Mouse (Mus musculus) retina, postnatal 7 days (tissue): ENCODE results near the gene Mmachc.
A peak's percentile ranks its signal among the peaks of the same experiment; 100 is the strongest.

Experiments used
- DNase-seq: peaks from one replicate; pipeline ENCODE4 v3.0.0-alpha.2; 2012; ENCODE audit warnings: low read depth, low spot score

Gene Mmachc

GRCm38 (mm10) chr4:116708201-116708764, at the start of gene Mmachc, which contains the start of gene Ccdc163:
TSS of gene Mmachc (minus strand) at chr4:116708406.
TSS of gene Ccdc163 (plus strand) at chr4:116708509.
- DNase-seq, result peak; percentile 91

- no peak for DNase-seq
Observed at GRCm38 (mm10) chr4:116749750-116750149, 41.5 kb upstream of the Mmachc start.

DNA sequence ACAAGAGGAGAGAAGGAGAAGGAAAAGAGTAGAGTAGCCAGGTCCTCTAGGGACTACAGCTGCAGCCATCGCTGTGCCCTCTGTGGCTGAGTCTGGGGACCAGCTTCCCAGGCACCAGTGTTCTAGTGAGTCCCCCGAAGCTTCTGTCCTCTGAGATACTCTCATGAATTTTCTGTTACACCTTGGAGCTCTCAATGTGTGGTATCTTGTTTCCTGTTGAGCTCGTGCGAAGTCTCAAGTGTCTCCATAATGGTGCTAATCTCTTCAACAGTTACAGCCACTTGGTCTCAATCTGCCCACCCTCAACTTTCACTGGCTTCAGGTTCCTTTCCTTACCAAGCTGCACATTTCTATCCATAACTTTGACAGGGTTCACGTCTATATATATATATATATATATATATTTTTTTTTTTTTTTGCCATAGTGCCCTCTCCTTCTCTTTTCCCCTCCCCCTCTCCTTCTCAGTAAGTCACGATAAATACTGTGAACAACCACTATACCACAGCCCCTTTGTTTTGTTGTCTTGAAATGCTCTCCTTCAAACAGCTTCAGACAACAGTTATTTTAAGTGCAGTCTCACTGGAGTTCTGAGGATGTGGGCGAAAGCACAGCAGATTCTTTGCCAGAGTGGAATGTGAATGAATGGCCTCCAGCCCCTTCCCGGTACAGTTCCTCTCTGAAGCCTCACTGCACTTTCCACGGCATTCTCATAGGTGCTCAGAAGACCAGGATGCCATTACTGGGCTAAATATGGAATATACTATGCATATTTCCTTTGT, 31.0 kb upstream of the Mmachc start:
- DNase-seq, result no peak

GRCm38 (mm10) chr4:116734996-116735395, 26.8 kb upstream of the Mmachc start:
- DNase-seq, result no peak

- DNase-seq, result no peak
Observed at GRCm38 (mm10) chr4:116732355-116732754, 24.1 kb upstream of the Mmachc start.

GRCm38 (mm10) chr4:116731077-116731476, 22.9 kb upstream of the Mmachc start:
- DNase-seq, result no peak

GRCm38 (mm10) chr4:116729532-116729931, 21.3 kb upstream of the Mmachc start:
- no peak for DNase-seq

DNA sequence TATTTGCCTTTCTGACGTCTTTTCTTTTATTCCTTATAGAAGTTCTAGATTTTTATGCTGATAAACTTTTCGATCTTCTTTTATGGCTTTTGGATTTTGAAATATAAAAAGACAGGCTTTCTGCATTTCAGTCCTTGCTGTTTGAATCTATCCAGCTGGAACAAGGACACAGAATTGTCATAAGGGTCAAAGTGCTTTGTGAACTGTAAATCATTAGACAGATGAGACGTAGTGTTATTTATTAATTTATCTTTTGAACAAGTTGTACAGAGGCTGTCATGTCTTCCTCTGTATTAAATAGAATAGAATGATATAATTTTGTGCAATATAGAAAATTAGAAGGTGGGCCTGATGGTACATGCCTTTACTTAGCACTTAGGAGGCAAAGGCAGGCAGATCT, 19.2 kb upstream of the Mmachc start:
- DNase-seq, result no peak

GRCm38 (mm10) chr4:116725444-116725843, 17.2 kb upstream of the Mmachc start:
- DNase-seq, result no peak

DNA sequence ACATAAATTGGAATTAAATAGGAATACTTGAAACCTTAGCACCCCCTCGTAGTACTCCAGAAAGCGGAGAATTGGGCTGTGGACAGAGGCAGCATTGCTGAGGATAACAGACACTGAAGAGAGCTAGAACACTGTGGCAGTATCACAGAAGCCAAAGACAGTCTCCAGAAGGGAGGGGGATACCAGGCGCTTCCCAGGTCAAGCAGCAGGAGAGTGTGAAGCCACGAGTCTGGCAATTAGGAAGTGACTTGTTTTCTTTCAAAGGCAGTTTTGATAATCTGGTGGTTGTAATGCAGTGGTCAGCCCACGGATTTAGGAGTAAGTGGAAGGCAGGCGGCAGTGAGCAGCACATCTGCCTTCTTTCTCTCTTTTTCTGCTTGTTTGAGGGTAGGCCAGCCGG, 14.0 kb upstream of the Mmachc start:
- no peak for DNase-seq

DNA sequence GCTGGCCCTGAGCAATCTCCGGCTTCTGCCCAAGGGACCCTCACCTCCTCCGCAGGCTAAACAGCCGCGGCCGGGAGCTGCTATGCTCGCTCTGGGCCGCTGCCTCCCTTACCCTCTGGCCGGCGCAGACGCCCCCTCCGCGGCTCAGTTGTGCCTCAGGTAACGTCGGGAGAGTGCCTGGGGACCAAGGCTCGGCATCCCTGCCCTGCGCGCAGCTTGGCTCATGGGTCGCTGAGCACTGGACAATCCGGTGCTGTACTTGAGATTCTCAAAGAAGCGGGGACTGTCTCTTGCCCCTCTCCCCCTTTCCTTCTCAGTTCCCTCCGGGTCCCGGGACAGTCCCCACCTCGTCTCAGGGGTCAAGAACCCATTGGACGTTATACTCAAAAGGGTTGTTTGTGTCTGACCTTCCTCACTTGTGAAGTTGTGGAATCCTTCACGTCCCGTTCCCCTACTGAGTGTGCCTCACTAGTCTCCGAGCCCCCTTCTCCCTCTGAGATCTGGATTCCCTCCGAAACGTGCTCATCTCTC, 13.0 kb upstream of the Mmachc start:
- DNase-seq, result no peak

GRCm38 (mm10) chr4:116720343-116721097, 12.3 kb upstream of the Mmachc start, which contains the start of gene Tesk2:
TSS of gene Tesk2 (plus strand) at chr4:116720948.
- DNase-seq, result peak; percentile 95

DNA sequence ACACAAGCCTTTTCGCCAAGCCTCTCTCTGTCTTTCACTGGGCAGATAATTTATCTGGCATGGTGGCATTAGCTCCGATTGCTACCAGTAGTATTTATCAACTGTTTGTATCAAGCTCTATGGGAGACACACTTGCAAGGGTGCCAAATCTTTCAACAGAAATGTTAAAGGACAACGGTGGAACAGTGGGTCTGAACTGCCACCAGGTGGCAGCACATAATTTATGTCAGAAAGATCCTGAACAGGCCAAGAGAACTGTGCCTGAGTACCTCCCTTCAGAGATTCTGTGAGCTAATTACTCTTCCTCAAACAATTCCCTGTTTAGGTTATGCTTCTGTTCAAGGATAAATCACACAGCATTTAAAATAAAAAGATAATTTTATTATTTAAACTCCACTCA, 11.2 kb upstream of the Mmachc start:
- DNase-seq, result peak; percentile 64

DNA sequence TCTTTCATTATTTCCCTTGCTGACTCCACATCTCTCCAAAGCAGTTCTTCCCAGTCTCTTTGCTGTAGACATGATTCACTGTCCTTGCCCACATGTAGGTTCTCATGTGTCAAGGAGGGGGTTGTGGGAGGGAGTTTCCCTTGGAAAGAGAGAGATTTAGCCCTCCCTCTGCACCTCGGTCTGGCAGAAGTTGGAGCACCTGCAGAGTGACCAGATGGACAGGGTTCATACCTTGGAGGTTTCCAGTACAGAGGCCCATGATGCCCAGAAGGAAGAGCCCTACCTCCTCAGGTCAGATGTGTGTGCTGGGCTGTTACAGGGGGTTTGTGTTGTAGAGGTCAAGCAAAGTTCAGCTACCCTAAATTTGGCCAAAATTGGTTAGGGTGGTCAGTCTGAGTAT, 4.3 kb upstream of the Mmachc start:
- DNase-seq, result no peak

GRCm38 (mm10) chr4:116710154-116710553, 1.9 kb upstream of the Mmachc start:
- DNase-seq, result no peak

DNA sequence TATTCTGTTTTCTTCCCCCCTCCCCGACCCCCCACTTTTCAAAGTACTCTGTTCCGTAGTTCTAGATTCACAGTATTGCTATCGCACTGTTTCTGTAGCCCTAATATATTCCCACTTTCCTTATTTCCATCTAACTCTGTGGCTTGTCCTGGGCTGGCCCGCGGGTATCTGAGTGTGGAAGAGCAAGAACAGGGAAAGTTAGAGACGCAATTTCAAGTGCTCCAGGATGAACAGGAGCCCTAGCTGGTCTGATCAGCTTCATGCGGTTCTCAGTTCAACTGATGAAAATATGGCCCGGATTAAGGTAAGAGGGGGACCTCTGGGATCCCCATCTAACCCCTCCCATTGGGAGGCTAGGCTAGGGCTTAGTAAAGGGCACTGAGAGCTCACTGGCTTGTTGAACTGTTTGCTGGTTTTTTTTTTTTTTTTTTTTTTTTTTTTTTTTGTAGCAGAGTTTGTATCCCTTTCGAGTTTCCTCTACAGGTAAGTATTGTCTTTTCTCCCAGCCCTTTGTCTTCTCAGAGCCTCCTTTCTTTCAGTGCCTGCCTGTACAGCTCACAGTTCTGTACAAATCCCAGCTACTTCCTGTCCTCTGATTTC, 685 bp upstream of the Mmachc start:
- no peak for DNase-seq

DNA sequence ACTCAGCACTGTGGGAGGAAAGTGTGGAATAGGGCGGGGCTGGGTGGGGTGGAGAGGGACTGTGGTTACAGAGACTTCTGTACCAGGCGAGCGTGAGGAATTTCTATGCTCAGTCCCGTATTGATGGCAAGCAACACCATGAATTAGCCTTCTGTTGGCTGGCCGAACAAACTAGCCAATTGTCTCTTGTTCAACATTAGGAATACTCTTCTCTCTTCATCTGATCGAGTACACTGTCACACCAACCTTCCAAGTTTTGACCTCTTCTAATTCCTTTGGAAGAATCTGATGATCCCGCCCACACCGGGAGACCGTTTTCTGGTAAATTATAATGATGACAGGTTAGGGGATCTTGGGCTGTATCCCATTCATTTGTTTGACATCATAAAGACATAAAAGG, 540 bp downstream of the Mmachc start:
- no peak for DNase-seq

DNA sequence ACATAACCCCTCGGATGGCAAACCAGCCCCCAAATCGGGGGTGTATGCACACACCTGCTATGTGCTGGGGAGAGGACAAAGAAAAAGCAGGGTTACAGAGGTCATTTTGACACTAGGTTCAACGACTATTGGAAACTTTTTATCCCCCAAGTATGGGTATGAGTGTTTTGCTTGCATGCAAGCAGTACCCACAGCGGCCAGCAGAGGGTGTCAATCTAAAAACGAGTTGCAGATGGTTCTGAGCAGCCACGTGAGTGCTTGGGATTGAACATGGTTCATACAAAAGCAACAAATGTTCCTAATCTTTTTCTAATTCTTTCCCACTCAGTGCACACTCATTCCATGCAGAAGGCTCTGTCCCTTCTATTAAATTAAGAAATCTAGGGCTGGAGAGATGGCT, 4.4 kb downstream of the Mmachc start:
- no peak for DNase-seq

- no peak for DNase-seq
Observed at GRCm38 (mm10) chr4:116700964-116701363, 7.2 kb downstream of the Mmachc start.

- DNase-seq, result no peak
Observed at GRCm38 (mm10) chr4:116698693-116699342, 9.4 kb downstream of the Mmachc start.

GRCm38 (mm10) chr4:116693785-116694184, 14.4 kb downstream of the Mmachc start:
- no peak for DNase-seq
